Mouse (Mus musculus) spleen, adult 2 months (tissue): ENCODE data around the gene Melk. TPM values are rescaled to one million over a fixed set of nuclear protein-coding genes. Genes with fewer than 3 reads are reported as not detected.

Source experiments
- DNase-seq, 2 experiments: peaks; one replicate each; pipeline versions ENCODE4 v3.0.0 to v3.0.0-alpha.2; 2012 to 2021; ENCODE audit warnings: low spot score in 2 of 2, low read depth in 1 of 2
- H3K27ac ChIP-seq: fragments of 200-500 bp; 2 replicates; pipeline ENCODE4 v1.5.1; 2012; ENCODE audit warnings: low read length, inconsistent platforms; ENCODE audit not compliant: insufficient read depth
- H3K27me3 ChIP-seq: fragments of 200-500 bp; 2 replicates; pipeline ENCODE4 v1.6.1; 2012; ENCODE audit warnings: mild to moderate bottlenecking, moderate library complexity, low read length, inconsistent platforms; ENCODE audit not compliant: control insufficient read depth, insufficient read depth
- H3K36me3 ChIP-seq: fragments of 200-500 bp; 2 replicates; pipeline ENCODE4 v1.6.1; 2012; ENCODE audit warnings: mild to moderate bottlenecking, low read length, inconsistent platforms; ENCODE audit not compliant: control insufficient read depth, insufficient read depth
- H3K4me1 ChIP-seq: fragments of 200-500 bp; 2 replicates; pipeline ENCODE4 v1.6.1; 2011; ENCODE audit warnings: inconsistent platforms; ENCODE audit not compliant: control insufficient read depth, insufficient read depth, insufficient read length
- H3K4me3 ChIP-seq: fragments of 200-500 bp; 2 replicates; pipeline ENCODE4 v1.5.1; 2011; ENCODE audit warnings: mild to moderate bottlenecking, inconsistent platforms; ENCODE audit not compliant: insufficient read depth, insufficient read length; ENCODE audit errors: extremely low read depth
- CTCF ChIP-seq: fragments of 200-500 bp; IDR thresholded peaks from 2 replicates; pipeline ENCODE4 v1.5.1; 2011; ENCODE audit warnings: mild to moderate bottlenecking, inconsistent platforms; ENCODE audit not compliant: insufficient read depth, insufficient read length, insufficient replicate concordance; ENCODE audit errors: extremely low read depth
- POLR2A ChIP-seq: fragments of 200-500 bp; IDR thresholded peaks from 2 replicates; pipeline ENCODE4 v1.6.1; 2011; ENCODE audit warnings: low read depth, low read length, inconsistent platforms
- WGBS: fragments of 180-500 bp; shearing (Covaris S2); methylation state at CpG from one replicate; pipeline ENCODE4 v1.1.7; 2018; 5-methylcytosine and 5-hydroxymethylcytosine counted together
- polyA plus RNA-seq: library from polyadenylated mRNA; depleted of rRNA; stranded (reverse); fragments of >200 nt; gene quantifications from 2 replicates; pipeline ENCODE4 v1.2.3, GENCODE M21; 2012

The Melk gene
- polyA plus RNA-seq, 1 experiment, result 1.1 TPM

- Histone ChIP-seq H3K4me1 (no peaks in the 10 kb centered on the region), H3K4me3 (no peak overlapping the region), H3K27ac (no peak overlapping the region), H3K27me3 (no peaks in the 10 kb centered on the region), H3K36me3 (no peaks in the 10 kb centered on the region; the same call in 1 of the 2 replicates)
- WGBS, result 56% methylated on average over 4 of the region's 4 CpGs
- TF ChIP-seq CTCF, result no peak
- no peak for TF ChIP-seq POLR2A
- no peak for DNase-seq
These were observed 24.8 kb downstream of the Melk start for GRCm38 (mm10) chr4:44325453-44325852.

- WGBS, result 86% methylated on average over 3 of the region's 3 CpGs
- TF ChIP-seq POLR2A (no peak), CTCF (no peak)
These were observed 26.0 kb downstream of the Melk start for GRCm38 (mm10) chr4:44326721-44327120.

GRCm38 (mm10) chr4:44327976-44328375 lies 27.3 kb downstream of the Melk start:
- Histone ChIP-seq H3K36me3 (no peaks in the 10 kb centered on the region; the same call in 1 of the 2 replicates), H3K27me3 (no peaks in the 10 kb centered on the region), H3K4me1 (no peaks in the 10 kb centered on the region), H3K27ac (no peak overlapping the region), H3K4me3 (no peak overlapping the region)
- WGBS, result 86% methylated on average over 1 of the region's 1 CpGs
- no peak for DNase-seq
- TF ChIP-seq CTCF (no peak), POLR2A (no peak)

More at GRCm38 (mm10) chr4:44326721-44327120, 26.0 kb downstream of the Melk start:
- Histone ChIP-seq H3K4me1 (no peaks in the 10 kb centered on the region), H3K27me3 (no peaks in the 10 kb centered on the region), H3K36me3 (no peaks in the 10 kb centered on the region; the same call in 1 of the 2 replicates), H3K27ac (no peak overlapping the region), H3K4me3 (no peak overlapping the region)
- no peak for DNase-seq

- Histone ChIP-seq H3K27ac (no peak overlapping the region), H3K4me3 (no peak overlapping the region), H3K36me3 (no peaks in the 10 kb centered on the region), H3K27me3 (no peaks in the 10 kb centered on the region), H3K4me1 (no peaks in the 10 kb centered on the region)
- DNase-seq, result no peak
- TF ChIP-seq POLR2A (no peak), CTCF (no peak)
- 92% methylated on average over 8 of the region's 8 CpGs for WGBS
These were observed 34.3 kb downstream of the Melk start for GRCm38 (mm10) chr4:44335006-44335405.

GRCm38 (mm10) chr4:44361670-44362069 lies 61.0 kb downstream of the Melk start:
- no peak for DNase-seq
- no peak for TF ChIP-seq POLR2A
- TF ChIP-seq CTCF, result no peak
- H3K27me3 ChIP-seq, result no peaks in the 10 kb centered on the region
- H3K4me1 ChIP-seq, result no peaks in the 10 kb centered on the region
- H3K27ac ChIP-seq, result no peak overlapping the region
- WGBS, result 98% methylated on average over 7 of the region's 7 CpGs
- no peaks in the 10 kb centered on the region for H3K36me3 ChIP-seq
- no peak overlapping the region for H3K4me3 ChIP-seq

GRCm38 (mm10) chr4:44363434-44364013 lies 62.8 kb downstream of the Melk start:
- no peaks in the 10 kb centered on the region for H3K36me3 ChIP-seq
- TF ChIP-seq POLR2A (no peak), CTCF (no peak)
- no peaks in the 10 kb centered on the region for H3K4me1 ChIP-seq
- no peak for DNase-seq
- H3K4me3 ChIP-seq, result no peak overlapping the region
- no peaks in the 10 kb centered on the region for H3K27me3 ChIP-seq
- H3K27ac ChIP-seq, result no peak overlapping the region
- WGBS, result 88% methylated on average over 12 of the region's 12 CpGs

GRCm38 (mm10) chr4:44392231-44393216 lies 91.8 kb downstream of the Melk start:
- DNase-seq, result no peak
- H3K27me3 ChIP-seq, result no peaks in the 10 kb centered on the region
- H3K4me1 ChIP-seq, result no peaks in the 10 kb centered on the region
- TF ChIP-seq POLR2A, result no peak
- TF ChIP-seq CTCF, result no peak
- no peak overlapping the region for H3K4me3 ChIP-seq
- 86% methylated on average over 37 of the region's 37 CpGs for WGBS
- no peak overlapping the region for H3K27ac ChIP-seq
- no peaks in the 10 kb centered on the region for H3K36me3 ChIP-seq
